Mouse (Mus musculus) hindbrain, embryonic 15.5 days (tissue): Measurements from ENCODE around the gene Tmem128. TPM values are rescaled to one million over a fixed set of nuclear protein-coding genes. Genes with fewer than 3 reads are reported as not detected.
A peak's percentile ranks its signal among the peaks of the same experiment; 100 is the strongest.

ENCODE experiments used
- ATAC-seq: fragments of 200-750 bp; cut with Nextera tagmentation; 2 replicates; pipeline ENCODE4 v1.8.0; 2017; ENCODE audit warnings: low read depth, moderate number of reproducible peaks, moderate TSS enrichment; ENCODE audit not compliant: low FRiP score
- H3K27ac ChIP-seq: fragments of 300-500 bp; sonication (generic); replicated peaks from 2 replicates; pipeline ENCODE4 v1.5.1; 2015; ENCODE audit warnings: mild to moderate bottlenecking, inconsistent platforms
- H3K27me3 ChIP-seq: fragments of 300-500 bp; sonication (generic); 2 replicates; pipeline ENCODE4 v1.6.1; 2015; ENCODE audit warnings: control low read depth, inconsistent platforms
- H3K36me3 ChIP-seq: fragments of 300-500 bp; sonication (generic); 2 replicates; pipeline ENCODE4 v1.6.1; 2015; ENCODE audit warnings: control low read depth, inconsistent platforms
- H3K4me1 ChIP-seq: fragments of 300-500 bp; sonication (generic); replicated peaks from 2 replicates; pipeline ENCODE4 v1.6.1; 2015; ENCODE audit warnings: control low read depth, inconsistent platforms
- H3K4me2 ChIP-seq: fragments of 300-500 bp; sonication (generic); 2 replicates; pipeline ENCODE4 v1.6.1; 2015; ENCODE audit warnings: moderate library complexity, mild to moderate bottlenecking, inconsistent platforms
- H3K4me3 ChIP-seq: fragments of 300-500 bp; sonication (generic); 2 replicates; pipeline ENCODE4 v1.5.1; 2015; ENCODE audit warnings: mild to moderate bottlenecking, inconsistent platforms
- H3K9ac ChIP-seq: fragments of 300-500 bp; sonication (generic); 2 replicates; pipeline ENCODE4 v1.6.1; 2015; ENCODE audit warnings: inconsistent platforms
- H3K9me3 ChIP-seq: fragments of 300-500 bp; sonication (generic); 2 replicates; pipeline ENCODE4 v1.6.1; 2016; ENCODE audit warnings: control low read depth, inconsistent platforms
- WGBS: fragments of 180-500 bp; shearing (Covaris S2); methylation state at CpG from one replicate; pipeline ENCODE4 v1.1.7; 2015; 5-methylcytosine and 5-hydroxymethylcytosine counted together
- polyA plus RNA-seq: library from polyadenylated mRNA; unstranded; fragments of >200 nt; fragmentation: Nextera tagmentation; extraction: Ambion mirVana; gene quantifications from 2 replicates; pipeline ENCODE4 v1.2.1, GENCODE M21; 2015

The Tmem128 gene
- polyA plus RNA-seq = 84.6 and 90.3 TPM in 2 replicates

- H3K4me2 ChIP-seq = peak within 1 kb of the TSS; percentile 71
- no peaks in the 10 kb centered on the region for H3K9me3 ChIP-seq
- no peaks in the 10 kb centered on the region for H3K27me3 ChIP-seq
- H3K4me3 ChIP-seq = peak within 1 kb of the TSS; percentile 80
- H3K36me3 ChIP-seq = peaks cover 27% of the 10 kb centered on the region
- H3K4me1 ChIP-seq = peaks cover 9% of the 10 kb centered on the region
- under 1% methylated on average over 40 of the region's 40 CpGs for WGBS
- H3K9ac ChIP-seq = peak within 1 kb of the TSS; percentile 83
- H3K27ac ChIP-seq = peak within 1 kb of the TSS; percentile 85
- ATAC-seq = peak; percentile 82
Measured at GRCm38 (mm10) chr5:38260107-38260682, at the start of gene Tmem128. TSS of gene Tmem128 (plus strand) at chr5:38260185.

GRCm38 (mm10) chr5:38211691-38212090 is 48.3 kb upstream of the Tmem128 start:
- H3K9me3 ChIP-seq = no peaks in the 10 kb centered on the region
- H3K27me3 ChIP-seq = no peaks in the 10 kb centered on the region
- H3K9ac ChIP-seq = no peak overlapping the region
- no peaks in the 10 kb centered on the region for H3K4me1 ChIP-seq
- no peak overlapping the region for H3K27ac ChIP-seq
- no peak for ATAC-seq
- no peak overlapping the region for H3K4me3 ChIP-seq
- H3K4me2 ChIP-seq = no peak overlapping the region
- peaks cover 64% of the 10 kb centered on the region for H3K36me3 ChIP-seq
- 86% methylated on average over 8 of the region's 8 CpGs for WGBS

- H3K4me1 ChIP-seq = 0 out of 2 replicates have a peak, but pooled peaks cover 8% of the 10 kb centered on the region
- no peaks in the 10 kb centered on the region for H3K27me3 ChIP-seq
- H3K4me3 ChIP-seq = no peak overlapping the region
- H3K36me3 ChIP-seq = peaks cover 70% of the 10 kb centered on the region
- H3K9ac ChIP-seq = no peak overlapping the region
- H3K4me2 ChIP-seq = no peak overlapping the region
- no peak overlapping the region for H3K27ac ChIP-seq
- 85% methylated on average over 6 of the region's 6 CpGs for WGBS
- ATAC-seq = no peak; the same call in 1 of the 2 replicates
- no peaks in the 10 kb centered on the region for H3K9me3 ChIP-seq
Measured at GRCm38 (mm10) chr5:38213009-38213408, 47.0 kb upstream of the Tmem128 start.

GRCm38 (mm10) chr5:38219771-38220307 is 40.1 kb upstream of the Tmem128 start:
- H3K4me2 ChIP-seq = peak overlapping the region; percentile 88
- H3K36me3 ChIP-seq = peaks cover 13% of the 10 kb centered on the region
- H3K9me3 ChIP-seq = no peaks in the 10 kb centered on the region
- H3K27me3 ChIP-seq = no peaks in the 10 kb centered on the region
- under 1% methylated on average over 35 of the region's 35 CpGs for WGBS
- peak; percentile 88; the same call in 1 of the 2 replicates for ATAC-seq
- H3K4me1 ChIP-seq = peaks cover 36% of the 10 kb centered on the region
- peak overlapping the region; percentile 94 for H3K4me3 ChIP-seq
- peak overlapping the region; percentile 89 for H3K27ac ChIP-seq
- H3K9ac ChIP-seq = peak overlapping the region; percentile 91

- peak; percentile 94 for ATAC-seq
- peak within 1 kb of the TSS; percentile 91 for H3K9ac ChIP-seq
- H3K27me3 ChIP-seq = no peaks in the 10 kb centered on the region
- peak within 1 kb of the TSS; percentile 94 for H3K4me3 ChIP-seq
- H3K4me2 ChIP-seq = peak within 1 kb of the TSS; percentile 88
- peaks cover 36% of the 10 kb centered on the region for H3K4me1 ChIP-seq
- H3K36me3 ChIP-seq = peaks cover 16% of the 10 kb centered on the region
- H3K27ac ChIP-seq = peak within 1 kb of the TSS; percentile 89
- under 1% methylated on average over 55 of the region's 55 CpGs for WGBS
- H3K9me3 ChIP-seq = no peaks in the 10 kb centered on the region
Measured at GRCm38 (mm10) chr5:38220328-38220912, 39.6 kb upstream of the Tmem128 start, which contains the start of the genes Zbtb49 and Lyar. TSS of gene Zbtb49 (minus strand) at chr5:38220457. TSS of gene Lyar (plus strand) at chr5:38220470.

- no peaks in the 10 kb centered on the region for H3K4me1 ChIP-seq
- H3K36me3 ChIP-seq = peaks cover 46% of the 10 kb centered on the region
- H3K27ac ChIP-seq = no peak overlapping the region
- H3K9me3 ChIP-seq = no peaks in the 10 kb centered on the region
- H3K9ac ChIP-seq = no peak overlapping the region
- no peaks in the 10 kb centered on the region for H3K27me3 ChIP-seq
- WGBS = 69% methylated on average over 4 of the region's 4 CpGs
- no peak overlapping the region for H3K4me2 ChIP-seq
- ATAC-seq = no peak
- H3K4me3 ChIP-seq = no peak overlapping the region
Measured at GRCm38 (mm10) chr5:38235422-38235821, 24.6 kb upstream of the Tmem128 start.

GRCm38 (mm10) chr5:38236627-38237026 is 23.4 kb upstream of the Tmem128 start:
- H3K4me3 ChIP-seq = no peak overlapping the region
- no peaks in the 10 kb centered on the region for H3K4me1 ChIP-seq
- no peak overlapping the region for H3K9ac ChIP-seq
- WGBS = 91% methylated on average over 2 of the region's 2 CpGs
- no peaks in the 10 kb centered on the region for H3K27me3 ChIP-seq
- peaks cover 36% of the 10 kb centered on the region; the same call in 1 of the 2 replicates for H3K36me3 ChIP-seq
- no peaks in the 10 kb centered on the region for H3K9me3 ChIP-seq
- H3K27ac ChIP-seq = no peak overlapping the region
- ATAC-seq = no peak
- no peak overlapping the region for H3K4me2 ChIP-seq

GRCm38 (mm10) chr5:38240727-38241472 is 19.1 kb upstream of the Tmem128 start:
- H3K4me2 ChIP-seq = no peak overlapping the region
- no peak overlapping the region for H3K4me3 ChIP-seq
- H3K9ac ChIP-seq = no peak overlapping the region
- no peak overlapping the region for H3K27ac ChIP-seq
- H3K36me3 ChIP-seq = peaks cover 6% of the 10 kb centered on the region; the same call in 1 of the 2 replicates
- no peaks in the 10 kb centered on the region for H3K9me3 ChIP-seq
- 18% methylated on average over 5 of the region's 5 CpGs for WGBS
- no peaks in the 10 kb centered on the region for H3K4me1 ChIP-seq
- no peaks in the 10 kb centered on the region for H3K27me3 ChIP-seq
- ATAC-seq = peak; percentile 45; the same call in 1 of the 2 replicates

GRCm38 (mm10) chr5:38241473-38241834 is 18.5 kb upstream of the Tmem128 start:
- H3K4me2 ChIP-seq = no peak overlapping the region
- H3K27ac ChIP-seq = no peak overlapping the region
- WGBS = 55% methylated on average over 3 of the region's 3 CpGs
- peaks cover 2% of the 10 kb centered on the region; the same call in 1 of the 2 replicates for H3K36me3 ChIP-seq
- no peaks in the 10 kb centered on the region for H3K9me3 ChIP-seq
- ATAC-seq = 0 out of 2 replicates have a peak, but pooled peaks have one; percentile 27
- no peak overlapping the region for H3K9ac ChIP-seq
- no peaks in the 10 kb centered on the region for H3K27me3 ChIP-seq
- no peak overlapping the region for H3K4me3 ChIP-seq
- no peaks in the 10 kb centered on the region for H3K4me1 ChIP-seq

GRCm38 (mm10) chr5:38241966-38242365 is 18.0 kb upstream of the Tmem128 start:
- Histone ChIP-seq H3K4me3 (no peak overlapping the region), H3K9ac (no peak overlapping the region), H3K27me3 (no peaks in the 10 kb centered on the region), H3K4me1 (no peaks in the 10 kb centered on the region), H3K4me2 (no peak overlapping the region), H3K36me3 (no peaks in the 10 kb centered on the region), H3K27ac (no peak overlapping the region), H3K9me3 (no peaks in the 10 kb centered on the region)
- no peak for ATAC-seq
- WGBS = 79% methylated on average over 6 of the region's 6 CpGs

GRCm38 (mm10) chr5:38255195-38255594 is 4.8 kb upstream of the Tmem128 start:
- no peaks in the 10 kb centered on the region for H3K9me3 ChIP-seq
- no peaks in the 10 kb centered on the region for H3K27me3 ChIP-seq
- H3K4me2 ChIP-seq = no peak overlapping the region
- no peaks in the 10 kb centered on the region for H3K36me3 ChIP-seq
- H3K27ac ChIP-seq = no peak overlapping the region
- no peak for ATAC-seq
- H3K4me1 ChIP-seq = no peaks in the 10 kb centered on the region
- H3K4me3 ChIP-seq = no peak overlapping the region
- no peak overlapping the region for H3K9ac ChIP-seq
- 43% methylated on average over 4 of the region's 4 CpGs for WGBS

- Histone ChIP-seq H3K36me3 (no peaks in the 10 kb centered on the region), H3K4me2 (no peak overlapping the region), H3K9me3 (no peaks in the 10 kb centered on the region), H3K4me1 (peaks cover under 1% of the 10 kb centered on the region; the same call in 1 of the 2 replicates), H3K27me3 (no peaks in the 10 kb centered on the region), H3K4me3 (no peak overlapping the region), H3K9ac (no peak overlapping the region), H3K27ac (no peak overlapping the region)
- 85% methylated on average over 3 of the region's 3 CpGs for WGBS
- ATAC-seq = no peak
Measured at GRCm38 (mm10) chr5:38255644-38256043, 4.3 kb upstream of the Tmem128 start.
